Mouse (Mus musculus): ENCODE results near the gene Olfr444. TPM values are rescaled to one million over a fixed set of nuclear protein-coding genes. Genes with fewer than 3 reads are reported as not detected.

Gene Olfr444
- not detected in 2 replicates for polyA plus RNA-seq (2011; ENCODE audit: insufficient read length, low read depth, missing spikeins)

- TF ChIP-seq POLR2A (IDR thresholded peaks at IDR 0.05; ENCODE audit: low read depth, low read length) (no peak), CTCF (IDR thresholded peaks at IDR 0.05; ENCODE audit: borderline replicate concordance, insufficient read depth, low read length) (no peak)
- no peak within 1 kb of the TSS for H3K27ac ChIP-seq (ENCODE audit: insufficient read depth, low read length)
- H3K4me3 ChIP-seq (ENCODE audit: insufficient read depth, low read length): no peak within 1 kb of the TSS
Measured at GRCm38 (mm10) chr6:42948767-42949166, at the start of gene Olfr444. Olfr444 (plus strand) TSS chr6:42949067.

GRCm38 (mm10) chr6:42900345-42900744 lies 48.5 kb upstream of the Olfr444 start:
- Histone ChIP-seq H3K4me3 (ENCODE audit: insufficient read depth, low read length) (no peak overlapping the region), H3K27ac (ENCODE audit: insufficient read depth, low read length) (no peak overlapping the region), H3K4me1 (ENCODE audit: control insufficient read depth, insufficient read depth, low read length) (no peaks in the 10 kb centered on the region)
- TF ChIP-seq POLR2A (IDR thresholded peaks at IDR 0.05; ENCODE audit: low read depth, low read length) (no peak), CTCF (IDR thresholded peaks at IDR 0.05; ENCODE audit: borderline replicate concordance, insufficient read depth, low read length) (no peak)

More at GRCm38 (mm10) chr6:42948767-42949166, at the start of gene Olfr444:
- no peaks in the 10 kb centered on the region for H3K4me1 ChIP-seq (ENCODE audit: control insufficient read depth, insufficient read depth, low read length)

- Histone ChIP-seq H3K4me3 (ENCODE audit: insufficient read depth, low read length) (no peak within 1 kb of the TSS), H3K27ac (ENCODE audit: insufficient read depth, low read length) (no peak within 1 kb of the TSS), H3K4me1 (ENCODE audit: control insufficient read depth, insufficient read depth, low read length) (no peaks in the 10 kb centered on the region)
- TF ChIP-seq CTCF (IDR thresholded peaks at IDR 0.05; ENCODE audit: borderline replicate concordance, insufficient read depth, low read length) (no peak), POLR2A (IDR thresholded peaks at IDR 0.05; ENCODE audit: low read depth, low read length) (no peak)
Measured at GRCm38 (mm10) chr6:42908578-42908977, 40.3 kb upstream of the Olfr444 start, which contains the start of gene Olfr447. Olfr447 (plus strand) TSS chr6:42908878.

- Histone ChIP-seq H3K4me3 (ENCODE audit: insufficient read depth, low read length) (no peak within 1 kb of the TSS), H3K27ac (ENCODE audit: insufficient read depth, low read length) (no peak within 1 kb of the TSS), H3K4me1 (ENCODE audit: control insufficient read depth, insufficient read depth, low read length) (no peaks in the 10 kb centered on the region)
- no peak for TF ChIP-seq CTCF (IDR thresholded peaks at IDR 0.05; ENCODE audit: borderline replicate concordance, insufficient read depth, low read length)
Measured at GRCm38 (mm10) chr6:42921077-42921476, 27.8 kb upstream of the Olfr444 start, which contains the start of gene Olfr446. Olfr446 (plus strand) TSS chr6:42921377.

- TF ChIP-seq CTCF (IDR thresholded peaks at IDR 0.05; ENCODE audit: borderline replicate concordance, insufficient read depth, low read length) (no peak), POLR2A (IDR thresholded peaks at IDR 0.05; ENCODE audit: low read depth, low read length) (no peak)
- no peaks in the 10 kb centered on the region for H3K4me1 ChIP-seq (ENCODE audit: control insufficient read depth, insufficient read depth, low read length)
- H3K27ac ChIP-seq (ENCODE audit: insufficient read depth, low read length): no peak overlapping the region
- H3K4me3 ChIP-seq (ENCODE audit: insufficient read depth, low read length): no peak overlapping the region
Measured at GRCm38 (mm10) chr6:42980377-42980776, 31.5 kb downstream of the Olfr444 start.

Other genes starting within 250 kb of the Olfr444 start
- 70.1 and 78.0 TPM in 2 replicates for gene Tcaf1, start 239.0 kb upstream of the Olfr444 start, polyA plus RNA-seq (2011; ENCODE audit: insufficient read length, low read depth, missing spikeins)
- not detected in 2 replicates for gene Olfr453, start 209.7 kb upstream of the Olfr444 start, polyA plus RNA-seq (2011; ENCODE audit: insufficient read length, low read depth, missing spikeins)
- not detected in 2 replicates for gene Olfr38, start 192.7 kb upstream of the Olfr444 start, polyA plus RNA-seq (2011; ENCODE audit: insufficient read length, low read depth, missing spikeins)
- gene Olfr452, start 164.0 kb upstream of the Olfr444 start, polyA plus RNA-seq (2011; ENCODE audit: insufficient read length, low read depth, missing spikeins): not detected in 2 replicates
- gene Olfr450, start 137.1 kb upstream of the Olfr444 start, polyA plus RNA-seq (2011; ENCODE audit: insufficient read length, low read depth, missing spikeins): not detected in 2 replicates
- gene Olfr449, start 114.7 kb upstream of the Olfr444 start, polyA plus RNA-seq (2011; ENCODE audit: insufficient read length, low read depth, missing spikeins): not detected in 2 replicates
- not detected in 2 replicates for gene Olfr448, start 58.6 kb upstream of the Olfr444 start, polyA plus RNA-seq (2011; ENCODE audit: insufficient read length, low read depth, missing spikeins)
- gene Olfr447, start 40.2 kb upstream of the Olfr444 start, polyA plus RNA-seq (2011; ENCODE audit: insufficient read length, low read depth, missing spikeins): not detected in 2 replicates
- gene Olfr446, start 27.7 kb upstream of the Olfr444 start, polyA plus RNA-seq (2011; ENCODE audit: insufficient read length, low read depth, missing spikeins): not detected in 2 replicates
- not detected in 2 replicates for gene Olfr441, start 157.3 kb downstream of the Olfr444 start, polyA plus RNA-seq (2011; ENCODE audit: insufficient read length, low read depth, missing spikeins)
- gene Olfr237-ps1, start 197.5 kb downstream of the Olfr444 start, polyA plus RNA-seq (2011; ENCODE audit: insufficient read length, low read depth, missing spikeins): not detected in 2 replicates
- gene Olfr437, start 214.2 kb downstream of the Olfr444 start, polyA plus RNA-seq (2011; ENCODE audit: insufficient read length, low read depth, missing spikeins): not detected in 2 replicates
- not detected in 2 replicates for gene Olfr13, start 223.1 kb downstream of the Olfr444 start, polyA plus RNA-seq (2011; ENCODE audit: insufficient read length, low read depth, missing spikeins)
- not detected in 2 replicates for gene Olfr435, start 248.1 kb downstream of the Olfr444 start, polyA plus RNA-seq (2011; ENCODE audit: insufficient read length, low read depth, missing spikeins)

Data from embryonic fibroblast, embryonic 13.5 days (primary cell).